Mouse (Mus musculus): ENCODE data around the gene Eps15l1. TPM values are rescaled to one million over a fixed set of nuclear protein-coding genes. Genes with fewer than 3 reads are reported as not detected.

Gene Eps15l1
- polyA plus RNA-seq, 1 experiment from 2014 or later: 71.8 TPM

DNA sequence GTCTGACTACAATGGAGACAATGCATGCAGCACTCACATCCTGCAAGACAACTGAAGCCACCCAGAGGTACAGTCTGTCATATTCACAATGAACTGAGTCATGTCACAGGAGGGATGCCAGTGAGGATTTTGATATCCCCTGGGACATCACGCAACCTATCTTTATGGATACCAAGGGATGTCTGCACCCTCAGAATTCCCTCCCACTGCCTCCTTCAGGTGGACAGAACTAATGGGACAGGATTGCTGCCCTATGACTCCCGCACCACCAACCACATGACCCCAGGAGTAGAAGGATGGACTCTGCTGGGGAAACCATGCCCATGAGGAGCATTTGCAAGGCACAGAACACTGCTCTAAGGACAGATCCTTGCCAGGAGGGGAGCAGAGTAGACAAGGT is 54.8 kb downstream of the Eps15l1 start:
- Histone ChIP-seq H3K27ac (no peak overlapping the region), H3K27me3 (no peaks in the 10 kb centered on the region), H3K9me3 (no peaks in the 10 kb centered on the region), H3K36me3 (peaks cover 100% of the 10 kb centered on the region), H3K4me1 (replicated peaks) (no peaks in the 10 kb centered on the region), H3K4me2 (no peak overlapping the region), H3K4me3 (replicated peaks) (no peak overlapping the region), H3K9ac (replicated peaks) (no peak overlapping the region)
- WGBS: 94% methylated on average over 2 of the region's 2 CpGs
- ATAC-seq (ENCODE audit: insufficient number of reproducible peaks, insufficient read depth, low FRiP score, low TSS enrichment, low read depth): no peak

DNA sequence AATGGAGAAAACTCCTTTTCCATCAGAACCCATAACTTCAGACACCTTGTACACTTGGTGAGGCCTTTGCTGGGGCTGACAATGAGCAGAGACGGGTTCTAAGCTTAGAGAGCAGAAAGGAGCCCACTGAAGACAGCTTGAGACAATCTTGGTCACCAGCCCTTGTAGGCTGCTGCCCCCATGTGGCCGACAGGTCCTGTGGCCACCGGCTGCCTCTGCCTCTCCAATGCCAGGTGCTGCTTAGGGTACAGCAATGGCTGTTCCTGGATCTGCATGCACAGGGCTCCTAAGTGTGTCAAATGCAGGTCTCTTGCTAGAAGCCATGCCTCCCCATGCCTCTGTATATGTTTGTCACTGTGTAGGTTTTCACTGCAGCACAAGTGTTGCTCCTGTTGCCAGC is 55.4 kb downstream of the Eps15l1 start:
- no peaks in the 10 kb centered on the region for H3K27me3 ChIP-seq
- 28% methylated on average over 3 of the region's 3 CpGs for WGBS
- no peaks in the 10 kb centered on the region for H3K9me3 ChIP-seq

DNA sequence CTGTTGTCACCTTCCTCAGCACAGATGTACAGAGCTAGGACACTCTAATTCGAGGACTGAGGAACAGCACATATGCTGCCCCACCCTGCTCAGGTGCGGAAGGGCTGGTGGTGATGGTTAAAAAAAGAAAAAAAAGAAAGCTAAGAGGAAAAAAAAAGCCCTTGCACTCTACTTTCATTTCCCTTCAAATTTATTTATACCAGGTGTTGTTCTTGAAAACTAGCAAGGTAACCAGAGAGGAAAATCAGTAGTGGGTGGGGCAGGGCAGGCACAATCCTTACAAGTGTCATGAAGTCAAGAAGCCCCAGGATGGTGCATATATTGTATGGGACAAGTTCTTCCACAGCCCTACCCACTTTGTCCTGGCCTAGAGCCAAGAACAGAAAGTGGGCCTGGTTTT is 56.2 kb downstream of the Eps15l1 start:
- Histone ChIP-seq H3K4me3 (replicated peaks) (no peak overlapping the region), H3K27me3 (no peaks in the 10 kb centered on the region), H3K9ac (replicated peaks) (no peak overlapping the region), H3K36me3 (peaks cover 97% of the 10 kb centered on the region), H3K4me2 (no peak overlapping the region), H3K9me3 (no peaks in the 10 kb centered on the region), H3K27ac (no peak overlapping the region), H3K4me1 (replicated peaks) (no peaks in the 10 kb centered on the region)
- 86% methylated on average over 2 of the region's 2 CpGs for WGBS
- ATAC-seq (ENCODE audit: insufficient number of reproducible peaks, insufficient read depth, low FRiP score, low TSS enrichment, low read depth): no peak

More for the DNA sequence above, 55.4 kb downstream of the Eps15l1 start:
- H3K4me3 ChIP-seq (replicated peaks): no peak overlapping the region
- no peak overlapping the region for H3K9ac ChIP-seq (replicated peaks)
- no peaks in the 10 kb centered on the region for H3K4me1 ChIP-seq (replicated peaks)
- ATAC-seq (ENCODE audit: insufficient number of reproducible peaks, insufficient read depth, low FRiP score, low TSS enrichment, low read depth): no peak
- H3K27ac ChIP-seq: no peak overlapping the region
- H3K36me3 ChIP-seq: peaks cover 100% of the 10 kb centered on the region
- no peak overlapping the region for H3K4me2 ChIP-seq

DNA sequence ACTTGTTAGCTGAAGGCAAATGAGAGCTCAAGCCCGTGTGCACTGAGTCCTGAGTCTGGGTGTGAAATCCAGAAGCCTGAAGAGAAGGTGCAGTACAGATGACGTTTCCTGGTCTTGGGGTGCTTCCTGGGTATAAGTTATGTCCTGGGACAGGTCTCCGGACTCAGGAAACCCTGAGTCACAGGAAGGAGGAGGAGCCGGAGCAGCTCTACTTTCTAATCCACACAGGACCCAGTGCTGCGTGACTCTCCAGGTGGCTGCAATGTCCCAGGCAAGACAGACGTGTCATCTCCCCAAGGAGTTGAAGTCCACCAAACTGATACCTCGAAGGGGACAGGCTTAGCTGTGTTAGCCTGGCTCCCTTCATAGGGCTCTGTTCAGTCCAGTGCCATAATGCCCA is 57.8 kb downstream of the Eps15l1 start:
- H3K4me1 ChIP-seq (replicated peaks): no peaks in the 10 kb centered on the region
- no peak overlapping the region for H3K27ac ChIP-seq
- H3K9me3 ChIP-seq: no peaks in the 10 kb centered on the region
- no peak for ATAC-seq (ENCODE audit: insufficient number of reproducible peaks, insufficient read depth, low FRiP score, low TSS enrichment, low read depth)
- H3K36me3 ChIP-seq: peaks cover 97% of the 10 kb centered on the region
- H3K9ac ChIP-seq (replicated peaks): no peak overlapping the region
- WGBS: 79% methylated on average over 7 of the region's 7 CpGs
- H3K27me3 ChIP-seq: no peaks in the 10 kb centered on the region
- H3K4me3 ChIP-seq (replicated peaks): no peak overlapping the region
- no peak overlapping the region for H3K4me2 ChIP-seq

DNA sequence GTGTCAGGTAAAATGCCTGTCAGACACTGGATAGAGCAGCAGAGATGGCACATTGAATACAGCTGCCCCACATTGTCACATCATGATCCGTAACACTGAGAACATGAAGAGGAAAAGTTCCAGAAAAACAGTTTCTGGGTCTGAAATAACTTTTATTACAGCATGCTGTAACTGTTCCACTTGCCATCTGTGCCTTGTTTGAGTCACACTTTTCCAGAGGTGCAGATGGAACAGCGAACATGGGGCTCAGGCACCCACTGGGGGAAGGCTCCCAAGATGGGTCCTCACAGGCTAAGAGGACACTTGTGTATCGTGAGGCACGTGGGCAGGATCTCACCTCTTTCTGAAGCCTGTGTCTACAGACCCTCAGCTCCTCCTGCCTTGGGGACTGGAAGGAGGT is 58.5 kb downstream of the Eps15l1 start:
- Histone ChIP-seq H3K4me3 (replicated peaks) (no peak overlapping the region), H3K9me3 (no peaks in the 10 kb centered on the region), H3K9ac (replicated peaks) (no peak overlapping the region), H3K4me2 (no peak overlapping the region), H3K27me3 (no peaks in the 10 kb centered on the region), H3K27ac (no peak overlapping the region), H3K4me1 (replicated peaks) (no peaks in the 10 kb centered on the region), H3K36me3 (peaks cover 97% of the 10 kb centered on the region)
- 97% methylated on average over 4 of the region's 4 CpGs for WGBS
- no peak for ATAC-seq (ENCODE audit: insufficient number of reproducible peaks, insufficient read depth, low FRiP score, low TSS enrichment, low read depth)

DNA sequence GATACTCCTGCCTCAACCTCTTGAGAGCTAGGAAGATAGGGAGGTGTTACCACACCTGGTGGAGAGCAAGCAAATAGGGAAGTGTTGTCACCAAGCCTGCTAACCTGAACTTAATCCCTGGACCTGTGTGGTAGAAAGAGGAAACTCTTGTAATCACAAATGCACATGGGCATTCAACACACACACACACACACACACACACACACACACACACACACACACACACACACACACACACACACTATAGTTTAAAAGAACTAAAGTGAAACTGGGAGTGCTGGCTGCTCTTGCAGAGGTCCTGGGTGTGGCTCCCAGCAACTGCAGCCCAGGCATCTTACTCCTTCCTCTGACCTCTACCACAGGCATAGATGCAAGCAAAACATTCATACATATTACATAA is 61.1 kb downstream of the Eps15l1 start:
- ATAC-seq (ENCODE audit: insufficient number of reproducible peaks, insufficient read depth, low FRiP score, low TSS enrichment, low read depth): no peak
- Histone ChIP-seq H3K4me1 (replicated peaks) (no peaks in the 10 kb centered on the region), H3K36me3 (peaks cover 97% of the 10 kb centered on the region)

DNA sequence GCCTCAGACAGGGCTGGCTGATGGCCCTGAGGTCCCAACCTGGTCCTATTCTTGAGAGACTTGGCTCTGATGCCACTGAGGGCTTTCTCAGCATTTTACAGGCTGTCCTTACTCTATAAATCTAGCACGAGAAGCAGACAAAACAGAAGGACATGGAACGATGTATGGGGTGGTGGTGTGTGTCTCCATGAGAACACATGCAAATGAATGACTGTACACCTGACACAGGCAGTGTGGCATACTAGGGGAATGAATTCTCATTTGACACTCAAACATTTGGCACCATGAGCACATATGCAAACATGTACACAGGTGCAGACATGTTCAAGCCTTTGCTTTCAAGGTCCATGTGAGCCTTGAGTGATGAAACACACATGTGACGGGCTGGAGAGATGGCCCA is 64.7 kb downstream of the Eps15l1 start:
- 85% methylated on average over 3 of the region's 3 CpGs for WGBS
- no peak overlapping the region for H3K4me2 ChIP-seq
- no peak overlapping the region for H3K27ac ChIP-seq
- ATAC-seq (ENCODE audit: insufficient number of reproducible peaks, insufficient read depth, low FRiP score, low TSS enrichment, low read depth): no peak
- no peak overlapping the region for H3K9ac ChIP-seq (replicated peaks)
- no peaks in the 10 kb centered on the region for H3K9me3 ChIP-seq
- no peaks in the 10 kb centered on the region for H3K4me1 ChIP-seq (replicated peaks)
- no peak overlapping the region for H3K4me3 ChIP-seq (replicated peaks)
- peaks cover 94% of the 10 kb centered on the region for H3K36me3 ChIP-seq
- H3K27me3 ChIP-seq: no peaks in the 10 kb centered on the region

More for the DNA sequence above, 61.1 kb downstream of the Eps15l1 start:
- Histone ChIP-seq H3K4me3 (replicated peaks) (no peak overlapping the region), H3K9me3 (no peaks in the 10 kb centered on the region), H3K27me3 (no peaks in the 10 kb centered on the region), H3K27ac (no peak overlapping the region), H3K4me2 (no peak overlapping the region), H3K9ac (replicated peaks) (no peak overlapping the region)

DNA sequence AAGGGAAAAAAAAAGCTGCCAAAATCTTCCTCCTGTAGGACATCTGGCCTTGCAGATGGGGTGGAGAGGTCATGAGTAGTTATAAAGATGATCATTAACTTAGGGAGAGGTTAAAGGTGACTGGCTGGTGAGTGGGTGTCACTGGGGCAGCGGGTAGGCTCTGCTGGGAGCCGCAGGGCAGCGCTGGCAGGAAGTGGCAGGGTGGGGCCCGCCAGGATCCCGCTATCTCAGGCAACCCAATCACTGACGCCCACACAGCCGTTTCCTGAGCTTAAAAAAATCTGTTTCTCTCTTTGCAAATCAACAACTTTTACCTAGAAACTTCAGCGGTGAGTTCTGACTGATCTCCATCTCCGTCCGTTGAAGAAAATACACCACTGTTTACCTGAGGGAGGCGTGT is 67.0 kb downstream of the Eps15l1 start:
- H3K4me1 ChIP-seq (replicated peaks): no peaks in the 10 kb centered on the region
- H3K27ac ChIP-seq: no peak overlapping the region
- H3K9ac ChIP-seq (replicated peaks): no peak overlapping the region
- H3K27me3 ChIP-seq: no peaks in the 10 kb centered on the region
- peaks cover 77% of the 10 kb centered on the region for H3K36me3 ChIP-seq
- 67% methylated on average over 11 of the region's 11 CpGs for WGBS
- H3K4me3 ChIP-seq (replicated peaks): no peak overlapping the region
- H3K9me3 ChIP-seq: no peaks in the 10 kb centered on the region
- no peak overlapping the region for H3K4me2 ChIP-seq
- no peak for ATAC-seq (ENCODE audit: insufficient number of reproducible peaks, insufficient read depth, low FRiP score, low TSS enrichment, low read depth)

DNA sequence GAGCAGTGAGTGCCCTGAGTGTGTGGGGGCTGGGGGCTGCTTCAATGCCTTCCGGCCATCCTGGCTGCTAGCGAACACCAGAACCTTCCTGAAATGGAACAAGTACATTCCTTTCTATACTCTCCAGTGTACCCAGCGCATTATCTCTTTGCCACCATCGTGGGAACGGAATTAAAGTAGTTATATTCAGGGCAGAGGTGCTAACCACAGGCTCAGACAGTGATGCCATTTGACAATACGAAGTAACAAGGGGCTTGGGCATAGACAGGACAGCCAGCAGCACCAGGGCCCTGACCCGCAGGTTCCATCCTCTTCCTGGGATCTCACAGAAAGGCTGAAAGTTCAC is 67.6 kb downstream of the Eps15l1 start:
- Histone ChIP-seq H3K9me3 (no peaks in the 10 kb centered on the region), H3K9ac (replicated peaks) (no peak overlapping the region), H3K4me3 (replicated peaks) (no peak overlapping the region), H3K4me2 (no peak overlapping the region), H3K4me1 (replicated peaks) (no peaks in the 10 kb centered on the region), H3K27ac (no peak overlapping the region), H3K36me3 (peaks cover 77% of the 10 kb centered on the region), H3K27me3 (no peaks in the 10 kb centered on the region)
- WGBS: 88% methylated on average over 7 of the region's 7 CpGs
- no peak for ATAC-seq (ENCODE audit: insufficient number of reproducible peaks, insufficient read depth, low FRiP score, low TSS enrichment, low read depth)

DNA sequence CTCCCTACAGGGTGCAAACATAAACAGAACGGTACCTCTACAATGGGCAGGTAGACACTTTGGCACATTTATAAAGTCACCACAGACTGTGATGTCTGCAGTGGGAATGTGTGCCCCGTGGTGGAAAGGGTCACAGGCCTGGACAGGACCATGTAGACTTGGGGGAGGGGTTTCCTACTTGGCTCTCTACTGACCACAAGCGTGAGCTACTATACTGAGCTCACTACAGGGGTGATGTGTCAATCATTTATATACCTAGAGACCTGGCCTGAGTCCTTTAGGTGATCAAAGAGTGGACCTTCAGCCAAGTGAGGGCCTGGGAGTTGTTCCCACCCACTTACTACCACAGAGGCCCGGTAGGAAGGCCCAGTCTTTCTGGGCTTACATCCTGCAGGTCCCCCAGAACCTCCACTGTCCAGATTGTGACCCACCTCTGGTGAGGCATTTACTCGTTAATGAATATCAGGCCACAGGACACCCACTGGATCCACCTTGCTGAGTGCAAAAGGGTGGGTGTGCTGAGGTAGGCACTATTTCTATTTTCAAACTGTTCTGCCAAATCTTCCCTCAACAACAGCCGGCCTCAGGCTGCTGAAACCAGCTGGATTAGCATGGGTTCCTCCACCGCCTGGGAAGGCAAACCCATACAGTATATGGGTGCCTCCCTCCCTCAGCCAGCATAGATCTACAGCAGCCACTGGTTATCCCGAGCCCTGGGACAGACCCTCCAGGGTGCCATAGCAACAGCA is 68.1 kb downstream of the Eps15l1 start:
- Histone ChIP-seq H3K36me3 (peaks cover 75% of the 10 kb centered on the region), H3K4me1 (replicated peaks) (no peaks in the 10 kb centered on the region), H3K9ac (replicated peaks) (no peak overlapping the region), H3K4me3 (replicated peaks) (no peak overlapping the region), H3K27ac (no peak overlapping the region), H3K4me2 (no peak overlapping the region), H3K27me3 (no peaks in the 10 kb centered on the region), H3K9me3 (no peaks in the 10 kb centered on the region)
- ATAC-seq (ENCODE audit: insufficient number of reproducible peaks, insufficient read depth, low FRiP score, low TSS enrichment, low read depth): 0 out of 2 replicates have a peak, but pooled peaks have one; percentile 56
- 82% methylated on average over 8 of the region's 8 CpGs for WGBS

DNA sequence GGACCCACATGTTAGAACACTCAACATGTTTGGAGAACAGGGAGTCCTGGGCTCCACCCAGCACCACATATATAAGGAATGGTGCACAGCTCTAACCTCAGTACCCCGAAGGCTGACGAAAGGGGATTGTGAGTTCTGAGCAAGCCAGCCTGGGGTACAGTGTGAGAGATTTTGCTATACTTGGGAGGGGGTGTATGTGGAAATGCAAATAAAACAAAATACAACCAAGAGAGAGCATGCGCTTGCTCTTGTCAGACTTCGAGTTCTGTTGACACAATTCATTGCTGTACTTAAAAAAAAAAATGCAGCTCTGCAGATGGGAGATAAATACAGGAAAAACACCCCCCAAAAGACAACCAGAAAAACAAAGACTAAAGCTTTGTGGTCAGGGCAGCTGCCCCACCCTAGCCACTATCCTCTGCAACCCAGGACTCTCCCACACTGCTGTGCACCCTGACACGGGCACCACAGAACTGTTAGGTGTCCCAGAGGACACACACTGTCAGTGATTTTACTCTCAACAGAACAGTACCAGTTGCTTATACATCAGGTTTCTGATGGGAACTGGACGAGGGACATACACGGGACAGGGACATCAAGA is 69.8 kb downstream of the Eps15l1 start:
- no peaks in the 10 kb centered on the region for H3K27me3 ChIP-seq
- WGBS: 92% methylated on average over 7 of the region's 7 CpGs

DNA sequence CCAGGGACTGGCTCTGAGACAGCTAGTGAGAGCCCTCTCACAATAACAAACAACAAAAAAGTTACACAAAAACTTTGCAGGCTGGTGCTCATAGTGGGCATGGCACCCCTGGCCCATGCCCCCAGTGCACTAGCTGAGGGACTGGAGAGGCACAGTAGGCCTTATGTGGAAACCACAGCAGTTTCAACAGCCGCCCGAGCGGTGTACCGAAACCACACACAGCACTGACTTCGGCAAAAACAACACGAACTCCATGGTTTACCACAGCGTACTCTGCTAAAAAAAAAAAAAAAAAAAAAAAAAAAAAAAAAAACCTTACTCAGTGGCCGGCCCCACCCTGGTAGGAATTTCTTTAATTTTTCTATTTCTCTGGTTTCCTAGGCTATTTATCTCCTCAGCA is 70.5 kb downstream of the Eps15l1 start:
- Histone ChIP-seq H3K9me3 (no peaks in the 10 kb centered on the region), H3K4me2 (no peak overlapping the region), H3K27ac (no peak overlapping the region), H3K4me1 (replicated peaks) (no peaks in the 10 kb centered on the region), H3K36me3 (peaks cover 71% of the 10 kb centered on the region), H3K4me3 (replicated peaks) (no peak overlapping the region), H3K9ac (replicated peaks) (no peak overlapping the region), H3K27me3 (no peaks in the 10 kb centered on the region)
- WGBS: 88% methylated on average over 8 of the region's 8 CpGs
- ATAC-seq (ENCODE audit: insufficient number of reproducible peaks, insufficient read depth, low FRiP score, low TSS enrichment, low read depth): no peak

More for the DNA sequence above, 69.8 kb downstream of the Eps15l1 start:
- no peak for ATAC-seq (ENCODE audit: insufficient number of reproducible peaks, insufficient read depth, low FRiP score, low TSS enrichment, low read depth)
- H3K4me2 ChIP-seq: no peak overlapping the region
- H3K36me3 ChIP-seq: peaks cover 72% of the 10 kb centered on the region
- H3K4me1 ChIP-seq (replicated peaks): no peaks in the 10 kb centered on the region
- H3K9ac ChIP-seq (replicated peaks): no peak overlapping the region
- H3K4me3 ChIP-seq (replicated peaks): no peak overlapping the region
- H3K9me3 ChIP-seq: no peaks in the 10 kb centered on the region
- H3K27ac ChIP-seq: no peak overlapping the region

All from limb, embryonic 12.5 days (tissue).